Mouse (Mus musculus) CH12.LX (cell line): ENCODE measurements at regions not wholly inside any gene's neighbourhood (a gene's known extent, or its start where the extent isn't known, plus 50 kb on each side); places are given as distances from the start of the nearest gene placed in this dataset.

Experiments
- DNase-seq: peaks from one replicate; pipeline ENCODE4 v3.0.0-alpha.2; 2013; ENCODE audit errors: extremely low read depth
- H3K27ac ChIP-seq: 2 replicates; pipeline ENCODE4 v1.5.1; 2012; ENCODE audit warnings: low read depth, mild to moderate bottlenecking, control low read depth, moderate library complexity; ENCODE audit not compliant: insufficient read depth
- H3K27me3 ChIP-seq: replicated peaks from 2 replicates; pipeline ENCODE3; 2012; ENCODE audit warnings: inconsistent platforms
- H3K36me3 ChIP-seq, 2 experiments: replicated peaks in 1 of 2; 2 replicates each; pipeline versions ENCODE3 to v1.6.1; 2012; ENCODE audit warnings: inconsistent platforms in 1 of 2, low read length in 1 of 2, mild to moderate bottlenecking in 1 of 2, mixed read lengths in 1 of 2, moderate library complexity in 1 of 2; ENCODE audit not compliant: control insufficient read depth in 1 of 2, insufficient read depth in 1 of 2
- H3K4me1 ChIP-seq, 2 experiments: 2 replicates each; pipeline ENCODE4 v1.6.1; 2012; ENCODE audit warnings: inconsistent platforms in 1 of 2, moderate library complexity in 1 of 2; ENCODE audit not compliant: insufficient read depth in 2 of 2, control insufficient read depth in 1 of 2
- H3K4me2 ChIP-seq: 2 replicates; pipeline ENCODE4 v1.6.1; 2012; ENCODE audit warnings: low read depth, mild to moderate bottlenecking, control low read depth; ENCODE audit not compliant: poor library complexity, insufficient read depth, severe bottlenecking
- H3K4me3 ChIP-seq, 3 experiments: fragments of 150-350 bp in 1 of 3; sonication (generic) in 1 of 3; replicated peaks in 1 of 3; 2 replicates each; pipeline versions ENCODE3 to v1.5.1; 2011 to 2012; ENCODE audit warnings: low read depth in 2 of 3, low read length in 2 of 3, mild to moderate bottlenecking in 2 of 3, moderate library complexity in 2 of 3, control low read depth in 1 of 3, improper control_type of control experiment in 1 of 3, inconsistent platforms in 1 of 3, mixed read lengths in 1 of 3; ENCODE audit not compliant: poor library complexity in 1 of 3
- H3K79me2 ChIP-seq: replicated peaks from 2 replicates; pipeline ENCODE4 v1.6.1; 2012; ENCODE audit warnings: mild to moderate bottlenecking, moderate library complexity; ENCODE audit not compliant: control insufficient read depth, poor library complexity, insufficient read depth, severe bottlenecking; ENCODE audit errors: extremely low read depth
- H3K9ac ChIP-seq: 2 replicates; pipeline ENCODE4 v1.6.1; 2012; ENCODE audit warnings: low read depth, mild to moderate bottlenecking, control low read depth, moderate library complexity; ENCODE audit not compliant: insufficient read depth
- H3K9me3 ChIP-seq: replicated peaks from 2 replicates; pipeline ENCODE3; 2012; ENCODE audit warnings: low read length, inconsistent platforms, mixed read lengths
- CHD1 ChIP-seq: IDR thresholded peaks from 2 replicates; pipeline ENCODE4 v1.6.1; 2012; ENCODE audit warnings: low read depth, low read length, improper control_type of control experiment, inconsistent platforms
- CHD2 ChIP-seq: IDR thresholded peaks from 2 replicates; pipeline ENCODE4 v1.6.1; 2011; ENCODE audit warnings: low read length, improper control_type of control experiment
- CTCF ChIP-seq, 2 experiments: IDR thresholded peaks in 1 of 2; conservative IDR thresholded peaks in 1 of 2; 2 replicates each; pipeline ENCODE4 v1.5.1; 2011 to 2012; ENCODE audit warnings: low read depth in 2 of 2, low read length in 2 of 2, improper control_type of control experiment in 1 of 2, inconsistent platforms in 1 of 2, mild to moderate bottlenecking in 1 of 2, moderate library complexity in 1 of 2
- E2F4 ChIP-seq: IDR thresholded peaks from 2 replicates; pipeline ENCODE4 v1.6.1; 2011; ENCODE audit warnings: low read depth, low read length, improper control_type of control experiment; ENCODE audit not compliant: insufficient replicate concordance
- ELF1 ChIP-seq: IDR thresholded peaks from 2 replicates; pipeline ENCODE4 v1.6.1; 2014; ENCODE audit warnings: low read depth, mild to moderate bottlenecking, inconsistent platforms, low read length, improper control_type of control experiment
- ETS1 ChIP-seq: conservative IDR thresholded peaks from 2 replicates; pipeline ENCODE4 v1.6.1; 2012; ENCODE audit warnings: low read depth, mild to moderate bottlenecking, inconsistent platforms, low read length, improper control_type of control experiment, moderate library complexity
- GABPA ChIP-seq: IDR thresholded peaks from 2 replicates; pipeline ENCODE4 v1.6.1; 2012; ENCODE audit warnings: low read depth, low read length, improper control_type of control experiment, inconsistent platforms; ENCODE audit not compliant: insufficient replicate concordance
- HCFC1 ChIP-seq: IDR thresholded peaks from 2 replicates; pipeline ENCODE4 v1.6.1; 2012; ENCODE audit warnings: low read depth, mild to moderate bottlenecking, inconsistent platforms, low read length, improper control_type of control experiment
- IRF4 ChIP-seq: IDR thresholded peaks from 2 replicates; pipeline ENCODE4 v1.6.1; 2014; ENCODE audit warnings: low read depth, mild to moderate bottlenecking, inconsistent platforms, low read length, improper control_type of control experiment
- JUND ChIP-seq: conservative IDR thresholded peaks from 2 replicates; pipeline ENCODE4 v1.6.1; 2011; ENCODE audit warnings: low read depth, low read length, improper control_type of control experiment
- MAFK ChIP-seq: IDR thresholded peaks from 2 replicates; pipeline ENCODE4 v1.6.1; 2011; ENCODE audit warnings: low read length, improper control_type of control experiment; ENCODE audit not compliant: insufficient replicate concordance
- MXI1 ChIP-seq: IDR thresholded peaks from 2 replicates; pipeline ENCODE4 v1.6.1; 2011; ENCODE audit warnings: mild to moderate bottlenecking, low read depth, low read length, improper control_type of control experiment
- MYC ChIP-seq: IDR thresholded peaks from 2 replicates; pipeline ENCODE4 v1.6.1; 2011; ENCODE audit warnings: low read depth, mild to moderate bottlenecking, improper control_type of control experiment, low read length
- NRF1 ChIP-seq: IDR thresholded peaks from 2 replicates; pipeline ENCODE4 v1.6.1; 2014; ENCODE audit warnings: low read depth, mild to moderate bottlenecking, inconsistent platforms, low read length, improper control_type of control experiment, moderate library complexity
- POLR2A ChIP-seq: IDR thresholded peaks from 2 replicates; pipeline ENCODE4 v1.6.1; 2011; ENCODE audit warnings: low read depth, mild to moderate bottlenecking, improper control_type of control experiment, low read length
- POLR2AphosphoS2 ChIP-seq: IDR thresholded peaks from 2 replicates; pipeline ENCODE4 v1.6.1; 2011; ENCODE audit warnings: low read depth, low read length, improper control_type of control experiment
- RAD21 ChIP-seq: IDR thresholded peaks from 2 replicates; pipeline ENCODE4 v1.6.1; 2011; ENCODE audit warnings: low read depth, mild to moderate bottlenecking, low read length, improper control_type of control experiment, moderate library complexity
- RCOR1 ChIP-seq: conservative IDR thresholded peaks from 2 replicates; pipeline ENCODE4 v1.6.1; 2012; ENCODE audit warnings: low read depth, mild to moderate bottlenecking, inconsistent platforms, low read length, improper control_type of control experiment
- SIN3A ChIP-seq: IDR thresholded peaks from 2 replicates; pipeline ENCODE4 v1.6.1; 2012; ENCODE audit warnings: low read length, improper control_type of control experiment, inconsistent platforms
- SMC3 ChIP-seq: IDR thresholded peaks from 2 replicates; pipeline ENCODE4 v1.6.1; 2011; ENCODE audit warnings: low read depth, low read length, improper control_type of control experiment
- USF2 ChIP-seq: conservative IDR thresholded peaks from 2 replicates; pipeline ENCODE4 v1.6.1; 2011; ENCODE audit warnings: low read depth, low read length, improper control_type of control experiment
- ZC3H11A ChIP-seq: IDR thresholded peaks from 2 replicates; pipeline ENCODE4 v1.6.1; 2012; ENCODE audit warnings: low read depth, mild to moderate bottlenecking, inconsistent platforms, low read length, improper control_type of control experiment
- ZKSCAN1 ChIP-seq: IDR thresholded peaks from 2 replicates; pipeline ENCODE4 v1.6.1; 2012; ENCODE audit warnings: low read depth, inconsistent platforms, low read length, improper control_type of control experiment, borderline replicate concordance
- ZMIZ1 ChIP-seq: IDR thresholded peaks from 2 replicates; pipeline ENCODE4 v1.6.1; 2012; ENCODE audit warnings: low read depth, mild to moderate bottlenecking, inconsistent platforms, low read length, improper control_type of control experiment
- dilution Hi-C: fragments of 300-500 bp; cut with MboI; formaldehyde crosslinking; loops from 2 replicates; pipeline ENCODE4 v1.14.3; 2020; ENCODE audit warnings: low sequenced_read_pairs; ENCODE audit not compliant: extremely low pct_unique_long_range_greater_than_20kb, extremely low pct_ligation_motif_present
- in situ Hi-C: fragments of 300-500 bp; cut with MboI; formaldehyde crosslinking; loops from 3 replicates; pipeline ENCODE4 v1.14.3; 2019; ENCODE audit warnings: low sequenced_read_pairs, low pct_ligation_motif_present, low pct_unique_long_range_greater_than_20kb, mixed read lengths

GRCm38 (mm10) chr12:79921786-79922185 lies 191.0 kb downstream of the Zfp36l1 start:
- TF ChIP-seq USF2 (no peak), MYC (no peak), MXI1 (no peak), POLR2AphosphoS2 (no peak), NRF1 (no peak), GABPA (no peak), MAFK (no peak), CHD2 (no peak), SIN3A (no peak), HCFC1 (no peak), CHD1 (no peak), RCOR1 (no peak), ETS1 (no peak), ELF1 (no peak), IRF4 (no peak), JUND (no peak), ZKSCAN1 (no peak), ZMIZ1 (no peak), POLR2A (no peak), E2F4 (no peak)
- no peaks in the 10 kb centered on the region for H3K27me3 ChIP-seq
- no peak overlapping the region for H3K9ac ChIP-seq
- dilution Hi-C loops (no loop called here), in situ Hi-C loops (no loop called here)
- H3K4me3 ChIP-seq: no peak overlapping the region
- H3K36me3 ChIP-seq: no peaks in the 10 kb centered on the region
- H3K4me1 ChIP-seq: peaks cover 6 to 39% of the 10 kb centered on the region in 2 experiments; a peak in 3 of 4 replicates
- H3K4me2 ChIP-seq: no peak overlapping the region
- H3K9me3 ChIP-seq: peaks cover 6% of the 10 kb centered on the region
- no peaks in the 10 kb centered on the region for H3K79me2 ChIP-seq
- H3K27ac ChIP-seq: no peak overlapping the region
- DNase-seq: no peak

- Histone ChIP-seq H3K79me2 (no peaks in the 10 kb centered on the region), H3K4me2 (no peak overlapping the region), H3K9me3 (peaks cover 19% of the 10 kb centered on the region), H3K36me3 (no peaks in the 10 kb centered on the region), H3K27ac (no peak overlapping the region), H3K4me3 (no peak overlapping the region), H3K4me1 (peaks cover 0 to 19% of the 10 kb centered on the region in 2 experiments; a peak in 2 of 4 replicates), H3K9ac (no peak overlapping the region), H3K27me3 (no peaks in the 10 kb centered on the region)
- dilution Hi-C loops (no loop called here), in situ Hi-C loops (no loop called here)
- TF ChIP-seq POLR2A: no peak
- peak; percentile 48 for TF ChIP-seq RAD21
- peak in 1 of 2 experiments; percentile 50; a peak in 2 of 4 replicates for TF ChIP-seq CTCF (conservative IDR thresholded peaks at IDR 0.05 in 1 of 2, IDR thresholded peaks at IDR 0.05 in 1 of 2; ENCODE audit: low read depth in 2 of 2, low read length in 2 of 2)
- TF ChIP-seq USF2: no peak
- no peak for TF ChIP-seq ZC3H11A
- TF ChIP-seq SMC3: peak; percentile 64
- peak; percentile 31 for DNase-seq
Observed at GRCm38 (mm10) chr12:79918983-79919382, 193.8 kb downstream of the Zfp36l1 start.
